In the genomic region with DNA sequence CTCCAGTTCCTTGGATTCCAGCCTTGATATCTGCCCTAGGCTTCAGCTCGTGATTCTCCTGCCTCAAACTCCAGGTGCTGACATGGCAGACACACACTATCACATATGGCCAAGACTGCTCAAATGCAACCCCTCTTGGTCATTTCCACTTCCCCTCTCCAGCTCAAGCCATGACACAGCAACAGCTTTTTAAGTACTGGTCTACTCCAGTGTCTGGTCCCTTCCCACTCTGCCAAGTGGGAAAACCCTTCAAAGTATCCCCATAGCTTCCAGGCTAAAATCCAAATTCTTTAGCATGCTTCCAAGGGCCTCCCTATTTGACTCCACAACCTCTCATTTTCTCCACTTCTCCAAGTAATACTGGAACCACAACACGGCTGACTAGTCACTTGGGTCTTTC, we compare ENCODE assay signal across 7 mouse cellular contexts. TPM values are rescaled to one million over a fixed set of nuclear protein-coding genes. Genes with fewer than 3 reads are reported as not detected.
DNase-seq lines count a peak whose midpoint lies in the region; ATAC-seq lines count a peak whose summit lies in the region.

No protein-coding gene starts in this region.

- peak; percentile 17 for DNase-seq in 3T3-L1 (ENCODE audit: low read depth, low spot score)
- peak; percentile 74 for DNase-seq in 416B (ENCODE audit: low read depth)
- no peak for DNase-seq in left cerebral cortex, adult 8-10 months (ENCODE audit: low spot score in 2 of 2)
- no peak for DNase-seq in frontal cortex, postnatal 10 days (ENCODE audit: low spot score in 2 of 2)
- no peak for DNase-seq in right cerebral cortex, postnatal 14 days

- H3K27me3 ChIP-seq in liver, embryonic 16.5 days (ENCODE audit: control insufficient read depth, insufficient read depth, low read depth, low read length): no peaks in the 10 kb centered on the region

- no peaks in the 10 kb centered on the region for H3K36me3 ChIP-seq in liver, embryonic 16.5 days (ENCODE audit: control insufficient read depth, insufficient read depth)

- H3K27ac ChIP-seq in liver, embryonic 16.5 days (ENCODE audit: low read length): peak overlapping the region; percentile 100

- ATAC-seq in granulocyte monocyte progenitor cell, adult 5-6 weeks (replicated peaks; ENCODE audit: poor library complexity, severe bottlenecking): peak; percentile 12
- ATAC-seq in liver, embryonic 16.5 days (ENCODE audit: low read depth): no peak

- peaks cover 31% of the 10 kb centered on the region for H3K4me1 ChIP-seq in liver, embryonic 16.5 days (ENCODE audit: control insufficient read depth, low read depth, low read length)

- H3K9me3 ChIP-seq in liver, embryonic 16.5 days (replicated peaks; ENCODE audit: control insufficient read depth, low read length): no peaks in the 10 kb centered on the region

- peak overlapping the region; percentile 84 for H3K4me3 ChIP-seq in liver, embryonic 16.5 days (ENCODE audit: low read depth, low read length)

- WGBS in liver, embryonic 16.5 days (ENCODE audit: insufficient replicate concordance): 25% methylated on average over 2 of the region's 2 CpGs

- H3K4me2 ChIP-seq in liver, embryonic 16.5 days (ENCODE audit: low read depth, low read length): peak overlapping the region; percentile 83

- H3K9ac ChIP-seq in liver, embryonic 16.5 days (ENCODE audit: low read depth, low read length): peak overlapping the region; percentile 87

RNA-seq across cellular contexts. Expression of gene Cap1, which starts 1.8 kb away (rescaled TPM):
- 122 and 132 TPM in 2 replicates for total RNA-seq in granulocyte monocyte progenitor cell, adult 5-6 weeks (2014; fragmentation: Nextera tagmentation)
- 132 and 157 TPM in 2 replicates for total RNA-seq in granulocyte monocyte progenitor cell, adult 5-6 weeks (2017)
- 26.4 and 33.7 TPM in 2 replicates for polyA plus RNA-seq in liver, embryonic 16.5 days (2015; fragmentation: Nextera tagmentation; extraction: Ambion mirVana)
- 100 to 1,000 TPM; 300 to 310 (median 302) TPM for total RNA-seq in left cerebral cortex, adult 8-10 months (2022)

RNA-seq across cellular contexts. Expression of gene Ppt1, which starts 48.0 kb away (rescaled TPM):
- 59.3 and 67.4 TPM in 2 replicates for total RNA-seq in granulocyte monocyte progenitor cell, adult 5-6 weeks (2014; fragmentation: Nextera tagmentation)
- 79.1 and 80.1 TPM in 2 replicates for total RNA-seq in granulocyte monocyte progenitor cell, adult 5-6 weeks (2017)
- 20.6 and 21.9 TPM in 2 replicates for polyA plus RNA-seq in liver, embryonic 16.5 days (2015; fragmentation: Nextera tagmentation; extraction: Ambion mirVana)
- total RNA-seq in left cerebral cortex, adult 8-10 months (2022): 100 to 1,000 TPM; 107 to 115 (median 111) TPM

Comparison
In these comparisons a context has a peak if more than half of its experiments do, and no peak if none do; other contexts are left out.
1. DNase-seq: peak in 3T3-L1 (single experiment) and 416B (single experiment); none in left cerebral cortex, adult 8-10 months (0 of 2), frontal cortex, postnatal 10 days (0 of 2) and right cerebral cortex, postnatal 14 days (single experiment).